Mouse (Mus musculus): ENCODE data around the gene Abca7.

GRCm38 (mm10) chr10:80024229-80025043 lies 28.1 kb downstream of the Abca7 start:
- TF ChIP-seq CTCF (IDR thresholded peaks at IDR 0.05; ENCODE audit: low read depth, low read length), result no peak
- no peak for TF ChIP-seq GATA1 (IDR thresholded peaks at IDR 0.05; ENCODE audit: borderline replicate concordance, low read length)
- TF ChIP-seq POLR2AphosphoS5 (IDR thresholded peaks at IDR 0.05; ENCODE audit: insufficient replicate concordance, low read depth, low read length), result no peak

Measured in G1E (cell line).